Mouse (Mus musculus): ENCODE measurements around the gene Klhl35.

Klhl35 gene

GRCm38 (mm10) chr7:99454044-99454443 is 11.8 kb upstream of the Klhl35 start:
- DNase-seq, result no peak

GRCm38 (mm10) chr7:99458849-99459248 is 7.0 kb upstream of the Klhl35 start:
- peak; percentile 56 for DNase-seq

GRCm38 (mm10) chr7:99459888-99460652 is 5.7 kb upstream of the Klhl35 start:
- peak; percentile 61 for DNase-seq

GRCm38 (mm10) chr7:99463120-99463519 is 2.7 kb upstream of the Klhl35 start:
- no peak for DNase-seq

GRCm38 (mm10) chr7:99467916-99468282 is 2.1 kb downstream of the Klhl35 start:
- DNase-seq, result no peak

GRCm38 (mm10) chr7:99468283-99469132 is 2.7 kb downstream of the Klhl35 start:
- DNase-seq, result peak; percentile 80

- DNase-seq, result no peak
Measured at GRCm38 (mm10) chr7:99469680-99470405, 4.0 kb downstream of the Klhl35 start.

GRCm38 (mm10) chr7:99471578-99471977 is 5.8 kb downstream of the Klhl35 start:
- DNase-seq, result no peak

- DNase-seq, result no peak
Measured at GRCm38 (mm10) chr7:99473638-99474407, 8.0 kb downstream of the Klhl35 start.

GRCm38 (mm10) chr7:99474836-99475561 is 9.2 kb downstream of the Klhl35 start:
- no peak for DNase-seq

- no peak for DNase-seq
Measured at GRCm38 (mm10) chr7:99475562-99475911, 9.7 kb downstream of the Klhl35 start.

- DNase-seq, result no peak
Measured at GRCm38 (mm10) chr7:99476558-99477114, 10.8 kb downstream of the Klhl35 start.

GRCm38 (mm10) chr7:99477235-99477634 is 11.4 kb downstream of the Klhl35 start:
- DNase-seq, result no peak

GRCm38 (mm10) chr7:99482637-99483036 is 16.8 kb downstream of the Klhl35 start:
- DNase-seq, result no peak

- peak; percentile 97 for DNase-seq
Measured at GRCm38 (mm10) chr7:99483271-99483923, 17.6 kb downstream of the Klhl35 start, which contains the start of gene Rps3. Rps3 (minus strand) TSS chr7:99483738.

GRCm38 (mm10) chr7:99483924-99484319 is 18.1 kb downstream of the Klhl35 start:
- no peak for DNase-seq

GRCm38 (mm10) chr7:99484679-99485078 is 18.9 kb downstream of the Klhl35 start:
- DNase-seq, result no peak

- DNase-seq, result no peak
Measured at GRCm38 (mm10) chr7:99489708-99490107, 23.9 kb downstream of the Klhl35 start.

GRCm38 (mm10) chr7:99499128-99499527 is 33.3 kb downstream of the Klhl35 start:
- DNase-seq, result no peak

- peak; percentile 86 for DNase-seq
Measured at GRCm38 (mm10) chr7:99500201-99500600, 34.4 kb downstream of the Klhl35 start.

- no peak for DNase-seq
Measured at GRCm38 (mm10) chr7:99500655-99501054, 34.9 kb downstream of the Klhl35 start.
